Mouse (Mus musculus) brain, embryonic 14.5 days (tissue): ENCODE results near the gene Elavl1.

Experiments used
- CTCF ChIP-seq: fragments of 200-500 bp; IDR thresholded peaks from 2 replicates; pipeline ENCODE4 v1.5.1; 2012; ENCODE audit warnings: inconsistent platforms, mild to moderate bottlenecking, moderate library complexity, borderline replicate concordance; ENCODE audit not compliant: insufficient read depth, insufficient read length; ENCODE audit errors: extremely low read depth
- POLR2A ChIP-seq: fragments of 200-500 bp; IDR thresholded peaks from 2 replicates; pipeline ENCODE4 v1.6.1; 2012; ENCODE audit warnings: mild to moderate bottlenecking, inconsistent platforms, borderline replicate concordance; ENCODE audit not compliant: poor library complexity, insufficient read depth, insufficient read length, severe bottlenecking; ENCODE audit errors: extremely low read depth

DNA sequence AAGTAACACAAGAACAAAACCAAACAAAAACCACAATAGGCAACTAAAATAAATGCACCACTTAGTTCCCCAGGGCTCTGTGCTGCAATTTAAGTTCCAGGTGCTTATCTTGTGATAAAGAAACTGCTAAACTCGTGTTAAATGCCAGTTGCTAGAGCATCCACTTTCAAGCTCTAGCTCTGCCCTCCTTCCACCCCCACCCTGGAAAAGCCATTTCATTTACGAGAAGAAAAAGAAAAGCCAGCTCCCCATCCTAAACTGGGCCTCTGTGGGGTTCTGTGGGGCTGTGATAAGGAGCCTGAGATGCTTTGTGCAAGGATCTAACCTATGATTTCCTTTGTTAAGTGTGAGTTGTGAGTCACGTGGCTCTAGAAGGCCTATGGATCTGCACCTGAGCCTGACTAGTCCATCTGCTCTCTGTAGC is 21.1 kb downstream of the Elavl1 start:
- TF ChIP-seq POLR2A = no peak
- TF ChIP-seq CTCF = no peak
